Mouse (Mus musculus) ovary, postnatal 10 days (tissue): ENCODE data around the gene Col18a1.

ENCODE experiments used
- DNase-seq: peaks from one replicate; pipeline ENCODE4 v3.0.0; 2022; ENCODE audit warnings: low spot score

The Col18a1 gene

DNA sequence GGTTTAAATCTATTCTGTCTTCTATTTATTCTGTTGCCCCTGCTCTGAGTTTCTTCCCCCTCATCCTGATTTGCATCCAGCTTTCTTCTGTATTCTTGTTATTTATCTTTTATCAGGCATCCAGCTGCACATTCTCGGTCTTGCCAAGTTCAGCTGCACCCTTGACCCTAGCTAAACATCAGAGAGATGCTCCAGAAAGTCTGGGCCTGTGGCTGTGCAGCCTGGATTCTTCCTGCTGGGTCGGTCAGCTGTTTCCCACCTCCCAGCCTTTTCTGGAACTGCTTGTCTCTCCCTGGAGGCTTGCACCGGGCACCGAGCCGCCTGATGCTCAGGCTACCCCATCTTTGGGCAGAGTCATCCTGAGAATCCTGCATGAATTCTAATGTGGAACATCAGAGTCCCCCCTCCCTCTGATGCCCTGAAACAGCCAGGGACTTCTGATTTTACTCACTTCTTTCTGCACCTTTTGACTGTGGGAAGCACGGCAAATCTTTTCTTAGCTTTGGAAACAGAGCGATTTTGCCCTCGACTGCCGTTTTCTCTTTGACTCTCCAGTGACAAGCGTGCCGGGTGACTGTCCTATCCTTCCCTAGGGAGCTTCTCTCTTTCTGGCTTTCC lies 103.8 kb downstream of the Col18a1 start:
- peak; percentile 20 for DNase-seq

DNA sequence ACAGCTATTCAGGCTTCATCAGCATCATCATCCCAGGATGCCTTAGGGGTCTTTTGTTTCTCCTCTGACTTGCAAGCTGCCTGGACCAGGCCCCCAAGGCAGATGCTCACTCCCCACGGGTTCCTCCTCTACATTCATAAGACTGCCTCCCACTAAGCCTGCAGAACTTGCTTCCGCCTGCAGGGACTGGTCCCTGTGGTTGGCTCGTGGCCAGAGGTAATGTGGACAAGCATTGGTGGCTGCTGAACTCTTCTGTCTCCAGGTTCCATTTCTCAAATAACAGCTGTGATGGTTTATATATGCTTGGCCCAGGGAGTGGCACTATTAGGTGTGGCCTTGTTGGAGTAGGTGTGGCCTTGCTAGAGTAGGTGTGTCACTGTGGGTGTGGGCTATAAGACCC lies 104.9 kb downstream of the Col18a1 start:
- DNase-seq, result no peak

DNA sequence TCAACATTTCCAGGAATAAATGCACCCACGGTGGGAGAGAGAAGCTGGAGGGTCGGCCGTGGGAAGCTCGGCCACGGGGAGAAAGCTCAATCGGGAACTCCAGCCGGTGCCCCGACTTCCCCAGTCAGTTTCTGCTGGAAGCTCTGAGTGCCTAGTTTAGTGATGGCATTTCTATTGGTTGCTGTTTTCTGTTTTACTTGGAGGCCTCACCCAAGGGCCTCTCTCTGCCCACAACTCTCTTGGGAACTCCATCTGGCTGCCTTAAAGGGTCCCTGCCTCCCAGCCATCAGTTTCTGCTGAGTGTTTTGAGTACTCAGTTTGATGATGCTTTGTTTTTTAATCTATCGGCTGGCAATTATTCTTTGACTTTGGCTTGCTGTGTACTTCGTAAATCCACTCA lies 109.6 kb downstream of the Col18a1 start:
- no peak for DNase-seq

DNA sequence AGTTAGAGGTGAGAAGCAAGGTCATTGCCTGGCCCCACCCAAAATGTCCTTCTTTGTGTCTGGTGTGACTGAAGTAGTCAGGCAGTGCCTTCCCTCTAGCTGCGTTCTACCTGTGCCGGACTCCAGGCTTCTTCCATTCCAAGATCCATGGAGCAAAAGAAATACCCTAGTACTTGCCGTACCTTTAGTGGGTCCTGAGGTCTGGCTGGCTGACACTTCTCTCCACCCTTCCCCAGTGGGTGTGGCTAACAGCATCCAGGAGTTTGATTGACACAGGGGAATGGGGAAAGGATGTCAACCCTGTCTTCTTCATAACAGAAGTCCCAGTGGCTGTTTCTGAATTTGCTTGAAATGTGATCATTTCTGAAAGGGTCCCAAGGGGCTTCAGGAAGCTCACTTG lies 117.7 kb downstream of the Col18a1 start:
- no peak for DNase-seq

DNA sequence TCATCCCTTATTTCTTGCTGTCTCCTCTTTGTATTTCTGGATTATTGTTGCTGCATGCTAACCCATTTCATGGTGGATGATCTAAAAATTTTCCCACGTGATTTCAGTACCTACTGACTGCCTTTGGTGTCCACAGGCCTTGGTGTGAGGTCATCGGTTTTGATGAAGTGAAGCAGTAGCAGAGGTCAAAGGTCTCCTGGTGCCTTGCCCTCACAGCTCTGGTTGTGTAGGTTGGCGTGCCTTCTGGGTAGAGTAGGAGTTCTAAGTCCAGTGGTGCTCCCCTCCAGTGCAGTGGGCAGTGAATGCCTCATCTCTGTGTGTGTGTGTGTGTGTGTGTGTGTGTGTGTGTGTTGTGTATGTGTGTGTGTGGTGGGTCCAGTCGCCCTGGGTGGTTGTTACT lies 118.2 kb downstream of the Col18a1 start:
- no peak for DNase-seq

DNA sequence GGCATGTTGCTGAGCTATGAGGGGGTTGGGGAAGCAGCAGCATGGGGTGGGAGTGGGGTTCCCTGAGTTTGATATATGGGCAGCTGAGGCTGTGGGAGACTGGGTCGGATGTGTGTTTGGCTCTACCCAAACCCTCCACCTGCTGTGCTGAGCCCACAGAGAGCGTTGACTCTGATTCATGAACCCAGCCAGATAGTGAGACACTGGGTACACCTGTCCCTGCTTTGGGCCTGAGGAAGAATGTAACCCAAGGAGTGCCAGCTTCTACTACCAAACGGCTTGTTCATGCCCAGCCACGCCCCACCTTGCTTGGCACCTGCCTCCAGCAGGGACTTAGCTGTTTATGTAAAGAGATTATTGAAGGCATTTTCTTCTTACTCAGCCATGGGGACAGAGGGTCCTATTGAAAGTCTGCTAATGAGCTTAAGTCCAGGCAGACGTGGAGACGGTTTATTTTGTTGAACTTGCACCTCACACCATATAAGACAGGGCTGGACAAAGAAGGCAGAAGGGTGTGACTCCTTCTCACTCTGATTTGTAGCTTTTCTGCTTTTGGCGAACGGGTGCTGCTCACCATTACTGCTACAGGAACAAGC lies 127.7 kb downstream of the Col18a1 start:
- no peak for DNase-seq

DNA sequence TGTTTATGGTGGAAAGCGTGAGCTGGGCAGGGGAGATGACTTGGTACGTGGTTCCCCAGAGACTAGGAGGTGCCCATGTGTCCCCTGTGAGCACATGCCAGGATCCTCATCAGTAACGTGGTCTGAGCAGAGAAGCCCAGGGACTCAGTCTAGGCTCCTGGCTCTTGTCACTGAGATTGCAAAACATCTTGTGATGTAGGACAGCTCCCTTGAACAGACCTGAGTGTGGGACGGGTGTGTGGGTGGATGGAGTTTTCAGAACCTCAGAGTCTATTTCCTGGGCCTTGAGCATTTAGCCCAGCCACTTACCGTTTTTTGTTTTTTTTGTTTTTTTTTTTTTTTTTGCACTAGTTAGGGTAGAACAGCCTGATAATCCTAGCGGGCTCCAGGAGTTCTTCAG lies 130.9 kb downstream of the Col18a1 start:
- DNase-seq, result no peak

DNA sequence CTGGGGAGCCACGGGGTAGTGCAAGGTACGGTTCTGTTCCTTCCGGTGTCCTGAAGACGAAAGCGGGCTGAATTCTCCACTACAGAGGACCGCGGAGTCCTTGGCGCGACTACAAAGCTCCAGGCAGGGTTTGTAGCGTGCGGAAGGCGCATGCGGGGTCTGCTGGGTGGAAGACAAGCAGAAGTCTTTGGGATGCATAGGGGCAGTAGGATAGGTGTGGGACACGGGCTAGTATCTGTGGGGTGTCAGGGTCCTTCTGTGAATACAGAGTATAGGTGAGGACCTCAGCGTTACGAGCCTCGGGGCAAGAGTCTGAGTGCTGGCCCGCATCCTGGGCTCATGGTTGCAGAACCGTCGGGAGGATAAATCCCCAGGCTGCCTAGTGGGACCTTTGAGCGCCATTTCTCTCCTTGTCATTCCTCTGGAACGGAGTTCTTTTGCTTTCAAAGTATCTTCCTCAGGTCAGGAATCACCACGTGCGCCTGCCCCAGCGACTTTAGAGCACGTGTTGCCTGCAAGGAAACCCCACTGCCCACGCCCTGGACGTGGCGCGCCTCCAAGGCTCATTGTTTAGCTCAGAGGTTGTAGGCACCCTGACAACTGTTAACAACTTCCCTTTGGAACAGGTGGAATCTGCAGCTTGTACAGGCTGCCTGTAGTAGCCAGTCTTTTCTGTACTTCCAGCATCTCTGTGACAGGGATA lies 132.9 kb downstream of the Col18a1 start:
- peak; percentile 20 for DNase-seq

DNA sequence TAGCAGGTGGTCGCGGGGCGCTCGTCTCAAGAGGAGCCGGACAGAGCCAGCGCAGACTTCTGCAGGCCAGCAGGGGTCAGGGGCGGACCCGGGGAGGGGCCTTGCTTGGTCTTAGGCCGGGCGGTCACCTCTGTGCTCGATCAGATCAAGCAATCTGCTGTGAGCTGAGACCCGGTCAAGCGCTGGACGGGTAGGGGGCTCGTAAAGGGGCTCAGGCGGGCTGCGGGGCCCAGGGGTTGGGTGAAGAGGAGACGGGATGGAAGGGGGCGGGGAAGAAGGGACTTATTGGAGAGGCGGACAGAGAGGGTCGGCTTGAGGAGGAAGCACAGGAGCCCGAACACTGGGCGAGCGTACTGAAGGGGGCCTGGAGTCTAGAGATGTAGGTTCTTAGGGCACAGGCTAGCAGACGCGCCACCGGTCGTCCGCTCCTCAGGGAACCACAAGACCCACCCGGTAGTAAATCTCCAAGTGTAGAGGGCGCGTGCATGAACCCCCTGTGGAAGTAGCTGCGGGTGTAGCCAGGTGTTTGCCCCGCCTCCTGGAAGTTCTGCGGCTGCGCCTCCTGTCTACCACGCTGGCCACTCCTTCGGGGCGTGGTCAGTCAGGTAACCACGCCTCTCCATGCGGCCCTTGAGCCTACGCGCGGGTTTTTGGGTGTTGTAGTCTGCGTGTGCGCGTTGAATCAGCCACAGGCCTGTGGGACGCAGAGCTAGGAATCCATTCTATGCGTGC lies 133.6 kb downstream of the Col18a1 start:
- DNase-seq, result peak; percentile 74

DNA sequence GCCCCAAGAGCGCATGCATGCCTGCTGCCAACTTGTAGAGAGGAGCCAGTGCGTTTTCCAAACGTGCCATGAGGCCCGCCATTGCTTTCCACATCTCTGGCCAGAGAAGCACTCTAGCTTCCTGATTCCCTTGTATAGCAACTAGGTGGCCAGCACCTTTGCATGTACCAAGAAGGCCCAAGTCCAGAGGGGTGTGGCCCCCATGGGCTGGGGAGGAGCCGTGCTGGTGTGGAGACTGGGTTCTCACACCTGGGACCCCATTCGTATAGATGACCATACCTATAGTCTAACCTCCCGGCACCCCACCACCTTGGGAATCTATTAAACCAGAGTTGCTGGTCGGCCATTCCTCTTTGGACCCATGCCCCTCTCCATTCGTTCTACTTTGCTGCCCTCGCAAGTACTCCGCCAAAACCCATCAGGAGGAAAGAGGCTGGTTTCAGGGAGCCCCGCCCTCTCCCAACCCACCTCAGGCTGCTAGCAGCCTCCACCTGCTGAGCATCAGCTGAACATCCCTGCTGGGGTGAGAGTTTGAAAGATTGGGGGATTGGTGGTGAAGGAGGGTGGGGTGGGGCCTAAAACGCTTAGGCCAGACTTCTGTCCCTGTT lies 134.5 kb downstream of the Col18a1 start, which contains the start of gene Slc19a1:
Gene Slc19a1 (plus strand): TSS at position 474 of the 608 bp plus-strand sequence.
- no peak for DNase-seq

DNA sequence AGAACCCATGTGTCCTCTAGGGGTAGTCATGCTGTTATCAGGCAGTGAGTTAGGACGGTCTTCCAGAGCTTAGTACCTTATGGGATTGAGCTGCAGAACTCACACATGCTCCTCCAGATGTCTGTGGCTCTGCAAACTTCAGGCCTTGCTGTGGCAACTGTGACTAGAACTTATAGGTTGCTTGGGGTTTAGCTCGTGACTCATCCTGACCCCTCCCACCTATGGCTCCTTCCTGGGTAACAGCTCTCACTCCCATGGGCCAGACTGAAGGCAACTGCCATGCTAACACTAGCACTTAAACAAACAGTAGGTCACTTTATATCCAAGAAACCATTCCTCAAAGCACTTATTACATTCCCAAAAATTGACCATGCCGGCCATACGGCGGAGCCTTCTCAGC lies 135.7 kb downstream of the Col18a1 start:
- DNase-seq, result no peak

DNA sequence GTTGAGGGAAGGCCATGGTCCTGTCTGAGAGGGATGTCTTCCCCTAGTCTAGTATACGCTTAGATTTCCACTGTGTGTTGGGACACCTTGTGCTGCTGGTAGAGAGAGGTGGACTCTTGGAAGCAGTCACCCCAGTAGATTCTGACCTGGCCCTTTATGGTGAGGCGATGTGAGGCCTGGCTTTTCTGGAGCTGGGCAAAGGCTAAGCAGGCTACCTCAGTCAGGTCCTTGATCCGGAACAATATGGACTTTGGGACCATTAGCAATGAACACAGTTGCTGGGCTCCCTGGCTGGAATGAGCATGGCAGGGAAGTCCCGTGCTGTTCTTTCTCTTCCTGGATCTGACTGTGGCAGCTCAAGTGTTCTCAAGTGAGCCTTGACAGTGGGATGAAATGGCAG lies 136.6 kb downstream of the Col18a1 start:
- no peak for DNase-seq

DNA sequence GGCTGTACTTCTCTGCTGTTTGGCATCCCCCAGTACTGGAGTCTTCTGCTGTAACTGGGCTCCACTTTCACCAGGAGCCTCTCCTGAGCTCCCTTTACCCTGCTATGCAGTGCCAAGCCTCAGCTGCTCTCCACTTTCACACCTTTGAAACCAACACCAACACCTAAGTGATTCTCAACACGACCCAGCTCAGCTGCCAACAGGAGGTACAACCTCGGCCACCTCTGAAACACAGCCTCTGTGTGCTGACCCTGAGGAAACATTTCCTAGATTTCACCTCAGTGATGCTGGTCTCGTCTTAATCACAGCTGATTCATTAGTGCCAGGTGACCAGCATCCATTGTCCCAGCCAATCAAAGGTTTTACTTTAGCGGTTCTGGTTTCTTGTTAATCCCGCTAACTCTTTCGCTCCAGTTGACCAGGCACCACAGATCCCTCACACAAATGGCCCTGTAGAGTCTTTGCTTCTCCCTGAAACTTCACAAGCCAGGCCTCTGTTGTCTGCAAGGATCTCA lies 137.5 kb downstream of the Col18a1 start:
- DNase-seq, result no peak

DNA sequence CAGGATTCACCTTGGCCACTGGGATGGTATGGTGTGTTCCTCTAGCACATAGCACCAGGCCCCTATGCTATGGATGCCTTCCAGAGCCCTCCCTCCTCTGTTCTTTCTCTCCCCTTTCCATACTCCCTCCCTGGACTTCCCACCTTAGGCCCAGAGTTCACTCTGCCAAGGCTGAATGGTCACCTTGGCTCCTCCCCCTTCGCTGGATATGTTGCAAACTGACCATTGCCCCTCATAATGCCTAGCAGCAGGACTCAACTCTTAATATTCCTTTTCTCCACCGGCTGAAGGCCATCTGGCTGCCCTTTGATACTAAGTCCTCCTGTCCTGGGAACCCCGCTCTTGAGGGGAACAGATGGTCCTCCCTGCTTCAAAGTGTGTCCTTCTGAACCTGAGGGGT lies 139.4 kb downstream of the Col18a1 start:
- no peak for DNase-seq

DNA sequence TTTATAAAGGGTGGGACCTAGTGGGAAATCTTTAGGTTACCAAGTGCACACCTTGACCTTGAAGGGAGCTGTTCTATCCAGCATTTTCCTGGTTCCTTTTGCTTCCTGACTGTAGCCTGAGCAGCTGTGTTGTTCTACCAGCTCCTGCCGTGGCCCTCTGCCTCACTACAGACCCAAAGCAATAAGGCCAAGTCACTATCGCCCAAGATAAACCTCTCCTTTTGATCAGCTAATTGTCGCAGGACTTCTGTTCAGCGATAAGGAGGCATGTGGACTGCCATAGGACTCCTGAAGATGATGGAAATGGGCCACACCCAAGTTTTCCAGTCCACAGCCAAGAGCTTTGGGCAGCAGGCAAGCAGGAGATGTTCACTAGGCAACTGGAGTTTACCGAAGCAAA lies 142.1 kb downstream of the Col18a1 start:
- no peak for DNase-seq

DNA sequence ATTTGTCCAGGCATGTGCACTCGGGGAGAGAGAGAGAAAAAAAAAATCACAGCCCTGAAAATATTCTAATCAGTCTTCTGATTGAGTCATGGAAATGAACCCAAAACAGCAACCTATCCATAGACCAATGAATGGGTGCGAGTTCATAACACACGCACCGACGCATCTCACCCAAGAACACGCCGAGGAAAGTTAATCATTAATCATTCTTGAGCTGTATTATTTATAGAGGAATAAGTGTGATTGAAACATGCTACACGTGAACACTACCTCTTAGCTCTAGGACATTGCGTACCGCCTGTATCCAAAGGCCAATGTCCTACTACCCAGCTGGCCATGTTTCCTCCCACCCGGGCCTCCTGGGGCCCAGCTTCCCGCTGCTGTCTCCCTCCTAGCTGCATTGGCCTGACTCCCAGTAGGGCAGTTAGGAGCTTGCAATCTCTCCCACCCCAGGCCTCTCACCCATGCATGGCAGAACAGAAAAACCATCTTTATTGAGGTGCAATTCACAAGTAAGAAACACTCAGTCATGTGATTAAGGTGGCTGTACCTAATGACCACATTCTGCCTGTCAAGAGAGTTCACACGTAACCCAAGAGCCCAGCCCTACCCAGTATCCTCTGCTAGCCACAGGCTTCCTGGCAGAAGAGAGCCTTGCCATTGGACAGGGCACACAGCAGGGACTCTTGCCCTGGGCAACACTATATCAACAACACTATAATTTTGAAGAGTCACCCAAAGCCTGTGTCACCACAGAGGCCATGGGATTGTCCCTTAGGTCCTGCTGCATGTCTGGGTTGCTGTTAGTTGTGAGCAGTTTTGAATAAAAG lies 143.8 kb downstream of the Col18a1 start:
- DNase-seq, result no peak

DNA sequence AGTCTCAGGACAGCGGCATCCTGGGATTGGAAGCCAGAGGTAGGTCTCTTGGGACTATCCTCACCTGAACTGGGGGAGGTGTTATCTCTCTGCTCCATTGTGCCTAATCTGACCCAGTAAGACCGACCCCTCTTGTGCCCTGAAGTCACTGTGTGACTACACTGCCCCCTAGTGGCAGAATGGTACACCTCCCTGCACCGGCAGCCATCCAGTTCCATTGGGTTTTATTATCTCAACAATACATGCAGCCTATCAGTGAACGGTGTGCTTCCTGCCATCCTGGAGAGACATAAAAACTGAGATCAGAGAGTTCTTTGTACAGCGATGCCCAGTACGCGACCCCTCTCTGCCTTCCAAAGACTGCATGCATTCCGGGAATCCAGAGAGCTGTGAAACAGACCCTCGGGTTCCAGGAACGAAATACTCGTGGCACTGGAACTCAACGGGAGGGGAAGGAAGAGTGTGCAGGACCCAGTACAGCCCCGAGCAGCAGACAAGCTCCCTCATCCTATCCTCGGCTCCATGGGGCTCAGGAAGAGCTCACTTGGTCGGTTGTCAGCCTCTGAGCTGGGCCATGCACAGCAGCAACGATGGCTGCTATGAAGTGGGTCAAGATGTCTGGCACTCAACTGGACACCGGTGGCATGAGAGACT lies 144.8 kb downstream of the Col18a1 start:
- DNase-seq, result peak; percentile 52

DNA sequence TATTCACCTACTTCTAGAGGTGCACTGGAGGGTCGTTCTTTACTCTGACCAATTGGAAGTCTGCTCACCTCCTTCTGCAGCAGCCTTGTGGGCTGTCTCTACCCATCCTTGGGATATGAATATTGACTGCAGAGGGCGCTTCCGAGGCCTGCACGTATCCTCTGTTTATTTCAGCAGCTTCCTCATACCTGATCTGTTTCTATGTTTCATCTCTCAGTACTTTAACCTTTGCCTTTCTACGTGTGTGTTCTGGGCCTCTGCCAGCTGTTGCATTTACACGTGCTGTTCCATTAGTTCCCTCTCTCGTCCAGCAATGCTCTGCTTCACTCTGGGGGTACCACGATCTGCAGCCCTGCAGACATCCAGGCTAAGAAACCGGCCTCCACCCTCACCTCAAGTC lies 148.7 kb downstream of the Col18a1 start:
- DNase-seq, result no peak

DNA sequence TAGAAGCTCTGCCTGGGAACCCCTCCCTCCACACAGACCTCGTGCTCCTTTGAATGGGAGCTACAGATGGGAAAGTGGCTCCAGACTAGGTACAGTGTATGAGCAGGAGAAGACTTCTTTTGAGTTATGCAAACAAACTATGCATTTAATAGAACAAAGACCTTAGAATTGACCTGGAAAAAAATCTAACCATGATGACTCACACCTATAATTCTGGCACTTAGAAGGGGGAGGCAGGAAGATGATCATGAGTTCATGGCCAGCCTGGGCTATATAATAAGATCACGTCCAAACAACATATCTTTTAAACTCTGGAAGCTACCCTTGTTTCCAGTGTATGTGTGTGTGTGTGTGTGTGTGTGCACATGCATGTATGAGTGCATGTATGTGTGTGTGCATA lies 149.3 kb downstream of the Col18a1 start:
- no peak for DNase-seq

DNA sequence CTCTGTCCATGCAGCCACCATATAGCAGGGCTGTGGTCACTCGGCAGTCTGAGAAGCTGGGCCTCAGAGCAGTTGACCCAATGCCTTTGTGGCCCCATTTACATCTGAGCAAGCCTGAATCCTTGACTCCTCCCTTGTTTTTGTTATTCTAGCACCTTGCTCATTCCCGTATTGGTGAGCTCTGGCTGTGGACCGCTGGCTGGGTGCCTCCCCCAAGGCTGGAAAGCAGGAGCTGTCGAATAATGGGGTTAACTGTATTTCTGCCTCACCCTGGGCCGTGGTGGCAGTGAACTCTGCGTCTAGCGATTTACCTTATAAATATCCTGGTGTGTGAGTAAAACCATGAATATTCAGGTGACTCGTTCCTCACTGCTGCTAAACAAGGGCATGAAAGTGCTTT lies 149.8 kb downstream of the Col18a1 start:
- DNase-seq, result no peak

DNA sequence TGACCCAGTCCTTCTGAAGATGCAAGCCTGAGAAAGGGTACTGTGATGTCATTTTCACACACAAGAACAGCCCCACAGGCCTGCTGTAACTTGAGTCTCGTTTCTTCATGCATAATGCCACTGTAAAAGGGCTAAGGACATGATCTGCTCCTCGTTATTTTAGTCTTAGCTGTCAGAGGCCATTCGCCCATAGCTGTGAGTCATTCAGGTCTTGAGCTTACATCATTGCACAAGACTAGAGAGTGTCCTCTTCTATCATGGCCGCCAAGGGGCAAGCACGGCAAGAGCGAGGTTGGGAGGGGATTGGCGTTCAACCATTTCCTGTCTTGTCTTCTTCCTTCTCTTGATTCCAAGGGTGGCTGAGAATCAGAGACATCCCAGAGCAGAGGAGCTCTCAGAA lies 150.3 kb downstream of the Col18a1 start:
- no peak for DNase-seq
